Mouse (Mus musculus): ENCODE measurements at regions not wholly inside any gene's neighbourhood (a gene's known extent, or its start where the extent isn't known, plus 50 kb on each side); places are given as distances from the start of the nearest gene placed in this dataset.

DNA sequence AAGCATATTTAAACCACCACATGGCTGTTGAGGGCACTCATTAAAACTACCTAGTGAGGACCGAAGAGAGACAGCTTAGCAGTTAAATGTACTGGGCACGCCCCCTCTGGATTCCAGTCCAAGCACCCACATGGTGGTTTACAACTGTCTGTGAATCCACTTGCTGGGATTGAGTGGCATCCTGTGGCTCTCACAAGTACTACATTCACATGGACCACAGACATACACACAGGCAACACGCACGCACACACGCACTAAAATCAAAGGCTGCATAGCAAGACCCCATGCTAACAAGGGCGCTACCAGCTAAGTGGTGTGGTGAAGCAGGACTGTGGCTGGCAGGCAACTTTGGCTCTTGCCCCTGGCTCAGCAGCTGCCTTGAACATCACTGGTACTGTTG lies 95.0 kb downstream of the Ddx11 start:
- DNase-seq (ENCODE audit: low spot score) (no peak), ATAC-seq (ENCODE audit: insufficient read depth, low read depth) (no peak)
- TF ChIP-seq CTCF (IDR thresholded peaks at IDR 0.05; ENCODE audit: low read depth) (no peak), EP300 (IDR thresholded peaks at IDR 0.05; ENCODE audit: low read depth) (no peak)
- Histone ChIP-seq H3K9me3 (replicated peaks; ENCODE audit: control insufficient read depth, low read length) (peaks cover 4% of the 10 kb centered on the region; the same call in 1 of the 2 replicates), H3K36me3 (replicated peaks; ENCODE audit: control insufficient read depth, insufficient read depth, low read length) (no peaks in the 10 kb centered on the region), H3K4me1 (ENCODE audit: control insufficient read depth, insufficient read depth) (no peaks in the 10 kb centered on the region), H3K4me3 (ENCODE audit: low read depth, low read length) (no peak overlapping the region), H3K27ac (ENCODE audit: low read depth) (no peak overlapping the region), H3K4me2 (ENCODE audit: low read depth, low read length) (no peak overlapping the region), H3K27me3 (ENCODE audit: control insufficient read depth, insufficient read depth, low read length) (no peaks in the 10 kb centered on the region), H3K9ac (replicated peaks; ENCODE audit: low read depth, low read length) (no peak overlapping the region)
- 91% methylated on average over 6 of the region's 6 CpGs for WGBS

DNA sequence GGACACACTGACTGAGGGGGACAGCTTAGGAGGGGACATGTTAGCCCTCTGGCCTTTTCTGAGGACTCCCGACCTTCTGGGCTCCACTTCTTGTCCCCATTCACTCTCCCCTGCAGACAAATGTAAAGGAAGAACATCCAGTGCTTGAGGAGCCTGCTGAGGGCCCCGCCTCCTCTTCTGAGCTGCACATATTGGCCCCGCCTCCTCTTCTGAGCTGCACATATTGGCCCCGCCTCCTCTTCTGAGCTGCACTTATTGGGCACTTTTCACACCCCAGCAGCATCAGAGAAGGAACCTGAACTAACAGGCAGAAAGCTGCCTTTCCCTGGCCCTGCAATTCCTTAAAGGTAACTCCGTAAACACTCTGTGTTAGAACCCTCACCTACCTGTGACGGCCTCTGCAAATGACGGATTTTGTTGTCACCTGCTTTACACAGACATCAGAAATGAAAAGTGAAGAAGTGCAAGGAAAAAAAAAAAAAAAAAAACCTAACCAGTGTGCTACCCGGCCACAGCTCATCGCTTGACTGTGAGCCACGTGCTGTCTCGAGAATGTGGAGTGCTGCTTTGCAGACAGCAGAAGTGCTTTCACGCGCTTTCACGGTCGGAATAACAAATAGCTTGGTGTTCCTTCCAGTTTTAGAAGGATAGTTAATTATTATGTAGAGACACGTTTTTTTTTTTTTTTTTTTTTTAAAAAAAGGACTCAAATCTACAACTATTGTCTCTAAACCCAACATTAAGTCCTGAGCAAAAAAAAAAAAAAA lies 96.5 kb downstream of the Ddx11 start:
- Histone ChIP-seq H3K4me3 (ENCODE audit: low read depth, low read length) (no peak overlapping the region), H3K27me3 (ENCODE audit: control insufficient read depth, insufficient read depth, low read length) (no peaks in the 10 kb centered on the region), H3K9me3 (replicated peaks; ENCODE audit: control insufficient read depth, low read length) (peaks cover 4% of the 10 kb centered on the region; the same call in 1 of the 2 replicates), H3K4me1 (ENCODE audit: control insufficient read depth, insufficient read depth) (no peaks in the 10 kb centered on the region), H3K4me2 (ENCODE audit: low read depth, low read length) (no peak overlapping the region), H3K36me3 (replicated peaks; ENCODE audit: control insufficient read depth, insufficient read depth, low read length) (no peaks in the 10 kb centered on the region), H3K9ac (replicated peaks; ENCODE audit: low read depth, low read length) (no peak overlapping the region), H3K27ac (ENCODE audit: low read depth) (no peak overlapping the region)
- DNase-seq (ENCODE audit: low spot score) (no peak), ATAC-seq (ENCODE audit: insufficient read depth, low read depth) (no peak)
- 62% methylated on average over 16 of the region's 16 CpGs for WGBS
- TF ChIP-seq CTCF (IDR thresholded peaks at IDR 0.05; ENCODE audit: low read depth), result no peak
- no peak for TF ChIP-seq EP300 (IDR thresholded peaks at IDR 0.05; ENCODE audit: low read depth)

DNA sequence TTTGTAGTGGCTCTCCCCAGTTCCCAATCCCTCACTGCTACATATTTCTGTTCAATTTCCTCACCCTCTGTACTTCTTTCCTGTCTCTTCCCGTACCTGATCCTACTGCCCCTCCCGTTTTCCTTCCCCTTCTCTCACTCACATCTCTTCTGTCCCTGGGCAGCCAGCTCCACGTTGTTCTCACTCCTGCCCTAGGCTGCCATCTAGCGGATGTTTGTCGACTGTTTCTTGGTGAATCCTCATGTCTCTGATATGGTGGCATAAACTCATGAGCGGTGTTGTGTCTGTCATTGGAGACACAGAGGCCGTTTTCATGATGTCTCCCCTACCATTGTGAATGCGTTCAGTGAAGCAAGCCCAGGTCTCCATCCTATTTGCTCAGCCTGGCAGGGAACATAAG lies 97.9 kb downstream of the Ddx11 start:
- peak; percentile 92 for TF ChIP-seq CTCF (IDR thresholded peaks at IDR 0.05; ENCODE audit: low read depth)
- TF ChIP-seq EP300 (IDR thresholded peaks at IDR 0.05; ENCODE audit: low read depth), result no peak
- no peak overlapping the region for H3K4me2 ChIP-seq (ENCODE audit: low read depth, low read length)
- DNase-seq (ENCODE audit: low spot score) (peak; percentile 48), ATAC-seq (ENCODE audit: insufficient read depth, low read depth) (no peak)
- H3K9ac ChIP-seq (replicated peaks; ENCODE audit: low read depth, low read length), result no peak overlapping the region
- no peak overlapping the region for H3K4me3 ChIP-seq (ENCODE audit: low read depth, low read length)
- WGBS, result 7% methylated on average over 8 of the region's 8 CpGs
- no peaks in the 10 kb centered on the region for H3K4me1 ChIP-seq (ENCODE audit: control insufficient read depth, insufficient read depth)
- no peaks in the 10 kb centered on the region for H3K27me3 ChIP-seq (ENCODE audit: control insufficient read depth, insufficient read depth, low read length)
- H3K36me3 ChIP-seq (replicated peaks; ENCODE audit: control insufficient read depth, insufficient read depth, low read length), result no peaks in the 10 kb centered on the region
- no peak overlapping the region for H3K27ac ChIP-seq (ENCODE audit: low read depth)
- H3K9me3 ChIP-seq (replicated peaks; ENCODE audit: control insufficient read depth, low read length), result no peaks in the 10 kb centered on the region

DNA sequence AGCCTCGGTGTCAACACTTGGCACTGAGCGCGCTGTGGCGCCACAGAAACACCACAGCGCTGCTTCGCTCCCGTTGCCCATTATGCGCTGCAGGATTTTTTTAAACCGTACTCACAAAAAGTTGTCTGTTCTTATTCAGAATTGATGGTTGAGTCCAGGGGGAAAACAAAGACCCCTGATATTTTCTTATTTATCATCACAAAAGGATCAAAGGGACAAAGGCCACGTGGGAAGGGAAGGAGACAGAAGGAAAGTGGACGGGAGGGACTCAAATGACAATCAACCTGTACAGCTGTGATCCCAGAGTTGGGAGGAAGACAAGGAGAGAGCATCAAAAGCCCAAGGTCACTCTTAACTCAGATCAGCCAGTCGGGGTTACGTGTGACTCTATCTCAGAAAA lies 100.4 kb downstream of the Ddx11 start:
- no peak overlapping the region for H3K9ac ChIP-seq (replicated peaks; ENCODE audit: low read depth, low read length)
- no peak for TF ChIP-seq CTCF (IDR thresholded peaks at IDR 0.05; ENCODE audit: low read depth)
- no peak for TF ChIP-seq EP300 (IDR thresholded peaks at IDR 0.05; ENCODE audit: low read depth)
- no peaks in the 10 kb centered on the region for H3K36me3 ChIP-seq (replicated peaks; ENCODE audit: control insufficient read depth, insufficient read depth, low read length)
- no peaks in the 10 kb centered on the region for H3K4me1 ChIP-seq (ENCODE audit: control insufficient read depth, insufficient read depth)
- H3K27me3 ChIP-seq (ENCODE audit: control insufficient read depth, insufficient read depth, low read length), result no peaks in the 10 kb centered on the region
- H3K4me3 ChIP-seq (ENCODE audit: low read depth, low read length), result no peak overlapping the region
- 83% methylated on average over 13 of the region's 13 CpGs for WGBS
- no peak overlapping the region for H3K4me2 ChIP-seq (ENCODE audit: low read depth, low read length)
- no peak for DNase-seq (ENCODE audit: low spot score)
- ATAC-seq (ENCODE audit: insufficient read depth, low read depth), result no peak
- H3K9me3 ChIP-seq (replicated peaks; ENCODE audit: control insufficient read depth, low read length), result no peaks in the 10 kb centered on the region
- no peak overlapping the region for H3K27ac ChIP-seq (ENCODE audit: low read depth)

DNA sequence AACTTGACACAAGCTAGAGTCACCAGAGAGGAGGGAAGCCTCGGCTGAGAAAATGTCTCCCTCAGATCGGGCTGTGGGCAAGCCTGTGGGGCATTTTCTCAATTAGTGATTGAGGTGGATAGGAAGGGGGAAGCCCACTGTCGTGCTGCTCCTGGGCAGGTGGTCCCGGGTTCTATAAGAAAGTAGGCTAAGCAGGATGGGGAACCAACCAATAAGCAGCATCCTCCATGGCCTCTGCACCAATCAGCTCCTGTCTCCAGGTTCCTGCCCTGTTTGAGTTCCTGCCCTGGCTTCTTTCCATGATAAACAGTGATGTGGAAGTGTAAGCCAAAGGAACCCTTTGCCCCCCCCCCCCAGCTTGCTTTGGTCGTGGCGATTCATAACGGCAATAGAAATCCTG lies 100.9 kb downstream of the Ddx11 start:
- ATAC-seq (ENCODE audit: insufficient read depth, low read depth) (no peak), DNase-seq (ENCODE audit: low spot score) (no peak)
- no peak overlapping the region for H3K27ac ChIP-seq (ENCODE audit: low read depth)
- 46% methylated on average over 7 of the region's 7 CpGs for WGBS
- H3K9ac ChIP-seq (replicated peaks; ENCODE audit: low read depth, low read length), result no peak overlapping the region
- H3K27me3 ChIP-seq (ENCODE audit: control insufficient read depth, insufficient read depth, low read length), result no peaks in the 10 kb centered on the region
- no peaks in the 10 kb centered on the region for H3K9me3 ChIP-seq (replicated peaks; ENCODE audit: control insufficient read depth, low read length)
- H3K36me3 ChIP-seq (replicated peaks; ENCODE audit: control insufficient read depth, insufficient read depth, low read length), result no peaks in the 10 kb centered on the region
- H3K4me2 ChIP-seq (ENCODE audit: low read depth, low read length), result no peak overlapping the region
- no peaks in the 10 kb centered on the region for H3K4me1 ChIP-seq (ENCODE audit: control insufficient read depth, insufficient read depth)
- no peak overlapping the region for H3K4me3 ChIP-seq (ENCODE audit: low read depth, low read length)
- TF ChIP-seq EP300 (IDR thresholded peaks at IDR 0.05; ENCODE audit: low read depth) (no peak), CTCF (IDR thresholded peaks at IDR 0.05; ENCODE audit: low read depth) (no peak)

DNA sequence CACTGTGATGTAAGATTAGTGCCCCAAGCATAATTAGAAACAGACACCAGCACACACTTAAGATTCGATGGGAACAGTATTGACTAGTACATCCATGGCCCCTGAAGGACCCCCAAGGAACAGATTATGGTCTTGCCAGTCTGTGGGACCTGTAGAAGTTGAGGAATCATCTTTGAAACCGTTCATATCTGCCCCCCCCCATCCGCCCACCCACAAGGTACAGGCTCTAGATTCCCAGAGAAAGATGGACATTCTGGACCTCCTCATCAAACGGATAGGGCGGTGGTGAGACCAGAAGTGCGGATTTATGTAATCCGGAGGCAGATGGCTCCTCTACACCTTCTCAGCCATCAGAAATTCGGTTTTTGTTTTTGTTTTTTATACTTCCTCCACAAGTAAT lies 109.1 kb downstream of the Ddx11 start:
- TF ChIP-seq CTCF (IDR thresholded peaks at IDR 0.05; ENCODE audit: low read depth) (no peak), EP300 (IDR thresholded peaks at IDR 0.05; ENCODE audit: low read depth) (no peak)
- Histone ChIP-seq H3K27me3 (ENCODE audit: control insufficient read depth, insufficient read depth, low read length) (no peaks in the 10 kb centered on the region), H3K9me3 (replicated peaks; ENCODE audit: control insufficient read depth, low read length) (no peaks in the 10 kb centered on the region), H3K4me3 (ENCODE audit: low read depth, low read length) (no peak overlapping the region), H3K9ac (replicated peaks; ENCODE audit: low read depth, low read length) (no peak overlapping the region), H3K27ac (ENCODE audit: low read depth) (no peak overlapping the region), H3K4me2 (ENCODE audit: low read depth, low read length) (no peak overlapping the region), H3K4me1 (ENCODE audit: control insufficient read depth, insufficient read depth) (no peaks in the 10 kb centered on the region), H3K36me3 (replicated peaks; ENCODE audit: control insufficient read depth, insufficient read depth, low read length) (no peaks in the 10 kb centered on the region)
- no peak for ATAC-seq (ENCODE audit: insufficient read depth, low read depth)
- DNase-seq (ENCODE audit: low spot score), result no peak
- 77% methylated on average over 8 of the region's 8 CpGs for WGBS

All from heart, postnatal 0 days (tissue).